Mouse (Mus musculus) mouse embryonic stem cell (cell line): ENCODE measurements around the gene Mid1.

Experiments used
- in situ Hi-C, 2 experiments: fragments of 300-500 bp; cut with MboI; formaldehyde crosslinking; loops; 1 replicate in 1 of 2; 3 replicates in 1 of 2; pipeline ENCODE4 v1.14.3; 2019 to 2020; ENCODE audit warnings: low sequenced_read_pairs in 2 of 2, low pct_unique_long_range_greater_than_20kb in 1 of 2, mixed read lengths in 1 of 2; ENCODE audit not compliant: unreplicated experiment in 1 of 2

The Mid1 gene

GRCm38 (mm10) chrX:169685131-169685530 is at the start of gene Mid1:
Mid1 (plus strand) TSS chrX:169685199.
- in situ Hi-C loops, result no loop called here

- in situ Hi-C loops, result no loop called here
These were observed 11.9 kb upstream of the Mid1 start for GRCm38 (mm10) chrX:169673056-169673455.

- in situ Hi-C loops, result no loop called here
These were observed 8.7 kb upstream of the Mid1 start for GRCm38 (mm10) chrX:169676313-169676712.

DNA sequence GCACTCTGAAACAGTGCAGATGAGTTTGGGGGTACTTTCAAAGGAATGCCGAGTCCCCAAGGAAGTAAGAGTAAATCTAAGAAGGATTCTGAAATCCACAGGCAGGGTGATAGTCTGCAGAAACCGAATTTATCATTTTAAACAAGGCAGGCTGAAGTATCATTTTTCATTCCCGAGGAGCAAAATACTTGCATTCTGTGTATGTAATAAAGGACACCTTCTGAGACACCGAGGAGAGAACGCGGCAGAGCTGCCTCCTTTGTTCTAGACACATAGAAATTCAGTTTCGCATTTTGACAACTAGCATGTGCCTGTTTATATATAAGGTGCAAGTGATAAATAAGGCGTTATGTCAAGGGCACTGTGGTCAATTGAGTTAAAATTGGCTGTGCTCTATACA is 732 bp downstream of the Mid1 start:
- in situ Hi-C loops, result no loop called here

GRCm38 (mm10) chrX:169691217-169691616 is 6.2 kb downstream of the Mid1 start:
- in situ Hi-C loops, result no loop called here

DNA sequence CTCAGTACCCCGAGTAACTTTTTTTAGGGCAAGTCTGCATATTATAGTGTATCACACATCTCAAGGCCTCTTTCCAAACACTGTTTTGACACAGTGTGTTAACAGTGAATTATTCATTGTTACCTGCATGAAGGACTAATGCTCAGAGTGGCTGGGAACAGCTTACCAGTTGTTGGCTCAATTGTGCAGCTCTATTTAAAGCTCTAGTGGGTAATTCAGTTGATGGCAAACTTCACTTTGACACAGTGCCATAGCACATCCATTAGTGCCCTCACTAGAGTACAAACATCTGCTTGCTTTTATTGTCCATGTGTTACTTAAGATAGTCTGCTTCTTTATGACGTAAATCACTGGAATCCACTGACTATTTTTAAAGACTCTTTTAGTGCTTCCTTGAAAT is 6.7 kb downstream of the Mid1 start:
- in situ Hi-C loops, result no loop called here

DNA sequence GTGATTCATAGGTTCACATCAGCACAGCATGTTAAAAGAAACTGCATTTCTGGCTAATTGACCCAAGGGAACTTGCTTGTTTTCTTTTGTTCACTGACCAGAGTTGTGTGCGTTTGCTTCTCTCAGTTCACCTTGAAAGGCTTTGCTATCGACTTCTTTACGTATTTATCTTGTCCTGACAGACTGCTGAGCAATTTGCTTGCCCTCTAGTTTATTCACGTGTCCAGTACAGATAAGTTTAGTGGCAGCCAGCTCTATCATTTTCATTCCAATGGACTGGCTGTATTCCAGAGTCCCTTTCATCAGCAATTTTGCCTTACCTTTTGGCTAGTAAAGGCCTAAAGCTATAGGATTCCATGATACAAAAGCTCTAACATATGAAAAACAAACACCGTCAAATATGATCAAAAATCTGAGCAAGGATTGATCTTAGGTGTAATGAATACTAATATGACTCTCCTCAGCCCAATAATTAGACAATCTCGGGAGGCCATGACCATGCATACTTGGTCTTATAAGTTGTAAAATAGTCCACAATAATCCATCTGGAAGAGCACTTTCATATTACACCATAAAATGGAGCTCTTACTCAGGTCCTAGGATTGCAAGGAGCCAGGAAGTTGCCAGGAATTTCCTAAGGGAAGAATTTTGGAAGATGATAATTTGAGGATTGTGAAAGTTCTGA is 7.4 kb downstream of the Mid1 start:
- in situ Hi-C loops, result no loop called here

DNA sequence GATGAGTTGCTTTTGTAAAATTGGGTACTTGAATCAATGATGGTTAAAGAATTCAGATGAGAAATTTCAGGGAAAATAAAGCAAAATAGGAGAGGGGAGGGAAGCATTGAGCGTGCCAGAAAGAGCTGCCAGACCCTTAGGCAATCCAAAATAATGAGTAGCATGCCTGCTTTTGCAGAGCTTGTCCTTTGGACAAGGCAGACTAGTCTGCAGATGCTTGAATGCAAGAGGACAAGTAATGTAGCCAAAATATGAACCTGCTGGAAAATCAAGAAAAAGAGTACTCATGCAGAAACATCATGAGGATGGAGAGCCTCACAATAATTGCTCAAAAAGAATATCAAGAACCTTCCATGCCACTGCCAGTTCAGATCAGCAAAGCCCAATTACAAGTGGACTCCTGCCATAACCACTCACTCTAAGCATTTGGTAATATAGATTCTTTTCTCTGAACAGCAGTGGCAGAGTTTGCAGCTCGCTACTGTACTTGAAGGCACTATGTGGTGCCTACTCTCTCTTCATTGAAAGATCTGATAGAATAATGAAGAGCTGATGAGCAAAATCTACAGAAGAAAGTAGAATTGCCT is 19.1 kb downstream of the Mid1 start:
- in situ Hi-C loops, result no loop called here

DNA sequence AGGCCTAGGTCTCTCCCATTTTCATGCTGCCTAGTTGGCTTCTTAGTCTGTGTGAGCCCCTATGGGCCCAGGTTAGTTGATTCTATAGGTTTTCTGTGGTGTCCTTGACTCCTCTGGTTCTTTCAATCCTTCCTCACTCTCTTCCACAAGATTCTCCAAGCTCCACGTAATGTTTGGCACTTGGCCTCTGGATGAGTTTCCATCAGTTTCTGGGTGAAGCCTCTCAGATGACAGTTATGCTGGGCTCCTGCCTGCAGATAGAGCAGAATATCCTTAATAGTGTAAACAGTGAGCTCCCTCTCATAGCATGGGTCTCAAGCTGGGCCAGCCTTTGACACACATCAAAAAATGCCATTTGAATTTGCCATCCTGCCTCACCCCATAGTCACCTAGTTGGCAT is 38.5 kb downstream of the Mid1 start:
- in situ Hi-C loops, result no loop called here

DNA sequence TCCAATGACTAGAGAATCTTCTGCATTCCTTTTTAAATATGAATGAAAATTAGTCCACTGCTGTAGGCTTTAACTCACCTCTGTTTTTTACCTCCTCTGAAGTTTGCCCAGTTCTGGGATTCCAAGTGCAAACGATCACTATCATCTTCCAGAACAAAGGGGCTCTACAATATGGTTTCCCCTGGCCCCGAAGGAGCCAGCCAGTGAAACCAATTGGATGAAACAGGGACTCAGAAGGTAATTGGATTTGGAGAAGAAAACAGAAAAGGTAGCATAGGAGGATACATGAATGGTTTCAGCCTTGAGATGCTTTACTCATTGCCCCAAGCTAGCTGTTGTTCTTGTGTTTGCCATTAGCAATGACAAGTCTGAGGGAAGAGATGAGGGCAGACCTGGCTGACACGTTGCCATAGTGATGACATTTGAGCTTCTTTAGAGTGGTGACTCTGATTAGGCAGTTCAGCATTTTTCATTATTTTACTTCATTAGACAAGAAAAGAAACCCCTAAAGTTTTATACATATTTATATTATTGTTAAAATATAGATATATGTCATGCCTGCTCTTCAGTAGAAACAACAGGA is 50.5 kb downstream of the Mid1 start:
- in situ Hi-C loops, result no loop called here

- in situ Hi-C loops, result no loop called here
These were observed 73.0 kb downstream of the Mid1 start for GRCm38 (mm10) chrX:169758001-169758400.

GRCm38 (mm10) chrX:169779535-169779934 is 94.5 kb downstream of the Mid1 start, which contains the start of gene 4933400A11Rik:
4933400A11Rik (minus strand) TSS chrX:169779635.
- in situ Hi-C loops, result no loop called here

GRCm38 (mm10) chrX:169789702-169790101 is 104.7 kb downstream of the Mid1 start:
- in situ Hi-C loops, result no loop called here

DNA sequence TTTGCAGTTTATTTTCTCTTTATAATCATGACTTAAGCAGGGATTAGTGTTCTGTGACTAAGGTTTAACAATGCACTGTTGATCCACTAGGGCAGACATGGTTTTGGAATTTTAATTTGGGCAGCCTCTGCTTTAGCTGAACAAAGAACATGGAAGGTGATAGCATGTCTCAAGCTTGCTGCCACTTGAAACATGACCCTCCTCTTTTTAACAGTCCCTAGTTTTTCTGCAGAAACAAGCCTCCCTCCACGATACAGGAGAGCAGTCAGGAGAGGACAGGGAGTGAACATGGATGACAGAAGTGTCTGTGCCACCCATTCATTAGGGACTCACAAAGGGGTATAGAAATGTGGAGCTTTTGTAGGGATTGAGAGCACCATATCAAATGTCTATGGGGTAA is 107.9 kb downstream of the Mid1 start:
- in situ Hi-C loops, result no loop called here

- in situ Hi-C loops, result no loop called here
These were observed 109.4 kb downstream of the Mid1 start for GRCm38 (mm10) chrX:169794421-169794820.

DNA sequence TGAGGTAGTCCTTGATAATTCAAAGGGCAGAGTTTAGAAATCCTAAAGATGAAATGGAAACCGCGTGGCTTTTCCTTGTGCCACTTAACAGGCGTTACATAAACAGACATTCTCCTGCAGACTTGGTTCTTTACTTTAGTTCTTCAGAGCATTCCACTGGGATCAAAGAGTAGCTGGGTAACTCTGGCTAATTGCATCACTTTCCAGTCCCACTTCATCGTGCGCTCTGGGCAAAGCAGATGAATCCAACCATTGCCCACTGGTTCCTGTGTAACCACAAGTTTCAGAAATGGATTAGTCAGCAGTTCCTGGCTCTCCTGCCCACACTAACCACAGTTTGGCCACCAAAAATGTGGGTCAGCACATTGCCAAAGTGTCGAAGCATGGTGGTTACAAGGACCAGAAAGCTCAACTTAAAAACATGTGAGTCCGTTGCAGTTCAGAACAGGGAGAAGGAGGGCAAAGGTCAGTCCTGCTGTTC is 109.9 kb downstream of the Mid1 start:
- in situ Hi-C loops, result no loop called here

- in situ Hi-C loops, result no loop called here
These were observed 112.1 kb downstream of the Mid1 start for GRCm38 (mm10) chrX:169797148-169797547.

DNA sequence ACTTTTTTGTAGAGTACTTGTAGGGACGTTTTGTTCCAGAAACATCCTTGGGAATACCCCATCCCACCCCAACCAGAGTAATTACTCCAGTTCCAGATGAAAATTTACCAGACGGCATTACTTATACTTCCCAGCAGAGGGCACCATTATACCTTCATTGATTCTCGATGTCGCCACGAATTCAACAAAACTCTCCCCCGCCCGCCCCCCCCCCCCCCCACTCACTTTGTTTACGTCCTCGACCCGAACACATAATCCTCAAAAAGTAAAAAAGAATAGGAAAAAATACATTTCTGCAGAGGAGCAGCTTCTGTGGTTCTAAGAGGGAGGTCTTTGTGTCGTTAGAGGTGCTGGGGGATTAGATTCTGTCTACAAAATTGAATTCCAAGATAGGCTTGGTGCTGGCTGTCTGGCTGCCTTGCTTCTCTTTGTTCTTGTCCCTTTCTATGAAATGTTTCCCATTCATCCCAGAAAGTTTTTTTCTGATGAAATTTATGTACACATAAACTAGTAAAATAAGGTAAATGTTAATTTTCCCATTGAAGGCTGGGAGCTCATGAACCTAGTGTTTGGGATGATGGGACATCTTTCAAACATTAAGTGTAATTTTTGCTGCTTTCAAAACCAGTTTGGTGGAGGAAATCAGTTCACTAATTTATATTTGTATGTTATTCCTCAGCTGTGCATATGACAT is 114.1 kb downstream of the Mid1 start:
- in situ Hi-C loops, result no loop called here

- in situ Hi-C loops, result loop anchor here in 1 of 2 experiments (5.0 kb wide), 1 partner anchor 177 kb away; no protein-coding TSS in a partner anchor
These were observed 115.2 kb downstream of the Mid1 start for GRCm38 (mm10) chrX:169800238-169800637.
